Mouse (Mus musculus) liver, postnatal 0 days (tissue): ENCODE measurements around the gene Vmn1r36.
"Not testable (repeated sequence)": the region's sequence is repeated elsewhere in the genome, so short reads cannot be mapped to it uniquely, and the experiment has no call there.

Experiments
- CTCF ChIP-seq: sonication (generic); IDR thresholded peaks from 2 replicates; pipeline ENCODE4 v1.5.1; 2016; ENCODE audit warnings: antibody characterized with exemption, low read depth
- EP300 ChIP-seq: IDR thresholded peaks from 2 replicates; pipeline ENCODE4 v1.6.1; 2016; ENCODE audit warnings: antibody characterized with exemption, low read depth, mild to moderate bottlenecking

- TF ChIP-seq CTCF, EP300: not testable (repeated sequence)
These were observed at the start of gene Vmn1r36 for GRCm38 (mm10) chr6:66719068-66719467.
